Mouse (Mus musculus) naive thymus-derived CD4-positive, alpha-beta T cell, adult 2 months (primary cell): ENCODE data around the gene Syt3.
A peak's percentile ranks its signal among the peaks of the same experiment; 100 is the strongest.

Source experiments
- DNase-seq: peaks from one replicate; pipeline ENCODE4 v3.0.0-alpha.2; 2011; ENCODE audit warnings: low read depth

The Syt3 gene

GRCm38 (mm10) chr7:44405346-44406014, 21.6 kb downstream of the Syt3 start:
- DNase-seq = peak; percentile 97

- no peak for DNase-seq
Observed at GRCm38 (mm10) chr7:44406015-44406355, 22.1 kb downstream of the Syt3 start.

DNA sequence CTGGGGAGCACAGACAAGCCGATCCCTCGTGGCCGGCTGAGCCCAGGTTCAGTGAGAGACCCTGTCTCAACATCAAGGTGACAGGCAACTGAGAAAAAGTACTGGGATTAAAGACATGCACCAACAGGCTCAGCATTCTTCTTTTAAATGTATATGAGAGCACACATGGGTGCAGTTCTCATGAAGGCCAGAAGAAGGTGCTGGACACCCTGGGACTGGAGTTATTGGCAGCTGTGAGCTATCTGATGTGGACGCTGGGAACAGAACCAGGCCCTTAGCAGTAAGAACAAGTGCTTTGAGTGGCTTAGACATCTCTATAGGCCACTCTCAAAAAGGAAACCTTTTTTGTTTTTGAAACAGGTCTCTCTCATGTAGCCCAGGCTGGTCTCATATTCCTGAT, 27.2 kb downstream of the Syt3 start:
- DNase-seq = no peak

DNA sequence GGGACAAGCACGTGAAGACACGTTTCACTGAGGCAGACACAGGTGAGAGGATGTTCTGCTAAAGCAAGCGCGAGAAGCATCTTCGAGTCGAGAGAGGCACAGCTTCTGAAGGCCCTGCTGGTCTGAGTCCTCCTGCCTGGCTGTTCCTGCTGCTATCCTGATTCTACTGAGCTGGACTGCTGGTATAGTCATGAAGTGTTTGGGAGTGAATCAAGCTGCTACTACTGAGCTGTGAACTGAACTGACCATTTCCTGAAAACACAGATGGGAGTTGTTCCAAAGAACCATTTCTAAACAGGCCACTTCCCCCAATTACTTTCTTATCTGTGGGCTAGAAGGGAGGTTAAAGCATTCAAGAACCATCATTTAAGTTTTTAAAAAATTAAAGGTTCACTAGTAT, 29.4 kb downstream of the Syt3 start:
- no peak for DNase-seq

DNA sequence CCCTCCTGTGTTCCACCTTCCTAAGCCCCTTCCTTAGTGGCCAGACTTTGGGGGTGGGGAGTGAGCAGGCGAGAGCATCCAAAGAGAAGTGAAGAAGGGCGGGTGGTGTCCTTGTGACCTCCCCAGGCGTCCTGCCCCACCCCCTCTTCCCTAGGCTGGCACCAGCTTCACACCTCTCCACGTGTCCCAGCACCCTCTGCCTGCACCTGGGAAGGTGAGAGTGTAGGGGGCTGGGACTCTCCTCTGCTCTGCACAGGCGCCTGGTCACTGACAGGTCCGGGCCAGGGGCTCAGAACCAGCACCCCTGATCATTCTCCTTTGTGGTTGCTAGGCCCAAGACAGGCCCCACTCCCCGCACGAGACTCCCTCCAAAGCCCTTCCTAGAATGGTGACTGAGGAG, 43.8 kb downstream of the Syt3 start:
- no peak for DNase-seq

DNA sequence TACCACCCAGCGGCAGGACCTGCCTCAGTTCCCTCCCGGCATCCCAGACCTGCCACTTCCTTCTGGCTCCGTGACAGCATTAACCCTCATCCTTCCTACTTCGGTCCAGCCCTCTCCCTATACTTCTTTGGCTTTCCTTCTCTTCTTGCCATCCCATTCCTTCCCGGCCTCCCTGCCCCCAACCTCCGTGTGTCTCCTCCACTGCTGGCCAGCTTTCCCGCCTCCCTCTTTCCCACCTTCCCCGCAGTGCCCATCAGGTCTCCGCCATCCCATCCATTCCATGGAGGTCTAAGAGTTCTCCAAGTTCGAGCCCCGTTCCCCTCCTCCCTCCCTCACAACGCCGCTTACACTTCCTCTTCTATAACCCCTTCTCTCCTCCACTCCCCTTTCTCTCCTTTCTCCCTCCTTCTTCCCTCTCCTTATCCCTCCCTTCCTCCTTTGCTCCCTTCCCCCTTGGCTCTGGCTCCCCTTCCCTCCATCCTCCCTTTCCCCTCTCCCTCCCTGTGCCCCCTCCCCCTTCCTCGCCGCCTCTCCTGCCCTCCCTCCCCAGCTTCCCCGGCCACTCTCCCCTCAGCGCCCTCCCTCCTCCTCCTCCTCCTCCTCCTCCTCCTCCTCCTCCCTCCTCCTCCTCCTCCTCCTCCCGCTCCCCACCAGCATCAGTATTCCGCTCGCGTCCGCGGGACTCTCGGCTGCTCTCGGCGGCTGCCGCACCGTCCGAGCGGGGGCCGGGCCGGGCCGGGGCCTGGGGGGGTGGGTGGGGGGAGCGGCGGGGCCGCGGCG, 44.5 kb downstream of the Syt3 start:
- no peak for DNase-seq

- DNase-seq = no peak
Observed at GRCm38 (mm10) chr7:44428968-44429521, 45.1 kb downstream of the Syt3 start, which contains the start of gene Lrrc4b. Lrrc4b (plus strand) TSS chr7:44429018.

- no peak for DNase-seq
Observed at GRCm38 (mm10) chr7:44429534-44430488, 45.9 kb downstream of the Syt3 start.

DNA sequence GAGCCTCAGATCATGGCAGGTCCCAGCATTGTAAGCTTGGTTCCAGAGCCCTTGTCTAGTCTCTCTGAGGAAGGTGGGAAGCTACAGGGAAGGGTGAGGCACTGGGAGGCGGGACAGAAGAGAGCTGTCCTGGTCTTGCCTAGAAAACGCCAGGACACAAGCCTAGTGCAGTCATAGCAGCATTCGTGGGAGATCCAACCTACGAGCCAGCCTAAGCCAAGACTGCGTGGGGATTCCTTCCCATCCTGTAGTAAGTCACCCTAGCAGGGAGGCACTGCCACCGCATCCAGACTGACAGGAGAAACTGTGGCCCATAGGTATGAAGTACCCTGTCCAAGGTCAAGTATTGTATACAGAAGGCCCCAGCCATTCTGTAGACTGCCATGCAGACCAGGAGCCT, 48.6 kb downstream of the Syt3 start:
- DNase-seq = no peak

DNA sequence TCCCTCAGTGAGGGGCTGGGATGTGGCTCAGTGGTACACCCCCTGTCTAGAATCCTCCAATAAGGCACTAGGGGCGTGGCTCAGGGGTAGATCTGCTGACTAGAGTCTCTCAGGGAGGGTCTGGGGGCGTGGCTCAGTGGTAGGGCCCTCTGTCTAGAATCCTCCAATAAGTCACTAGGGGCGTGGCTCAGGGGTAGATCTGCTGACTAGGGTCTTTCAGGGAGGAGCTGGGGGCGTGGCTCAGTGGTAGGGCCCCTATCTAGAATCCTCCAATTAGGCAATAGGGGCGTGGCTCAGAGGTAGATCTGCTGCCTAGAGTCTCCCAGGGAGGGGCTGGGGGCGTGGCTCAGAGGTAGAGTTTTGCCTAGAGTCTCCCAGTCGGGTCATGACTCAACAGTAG, 49.5 kb downstream of the Syt3 start:
- DNase-seq = no peak

- no peak for DNase-seq
Observed at GRCm38 (mm10) chr7:44434089-44434488, 50.2 kb downstream of the Syt3 start.

DNA sequence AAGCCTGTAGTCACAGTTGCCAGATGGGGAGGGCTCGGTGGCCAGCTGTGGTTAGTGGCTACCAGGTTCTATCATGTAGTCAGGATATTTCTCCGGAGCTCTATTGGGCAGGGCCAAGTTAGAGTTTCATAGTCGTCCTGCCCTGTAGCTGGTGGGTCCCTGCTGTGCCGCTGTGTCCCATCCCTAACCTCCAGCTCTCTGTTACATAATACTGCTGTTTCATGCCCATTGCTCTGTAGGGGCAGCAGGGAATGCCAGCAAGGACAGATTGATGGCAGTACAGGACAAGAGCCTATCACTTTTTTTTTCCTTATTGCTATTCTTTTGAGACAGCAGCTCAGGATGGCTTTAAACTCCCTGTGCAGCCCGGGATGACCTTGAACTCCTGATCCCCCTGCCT, 51.9 kb downstream of the Syt3 start:
- DNase-seq = no peak

DNA sequence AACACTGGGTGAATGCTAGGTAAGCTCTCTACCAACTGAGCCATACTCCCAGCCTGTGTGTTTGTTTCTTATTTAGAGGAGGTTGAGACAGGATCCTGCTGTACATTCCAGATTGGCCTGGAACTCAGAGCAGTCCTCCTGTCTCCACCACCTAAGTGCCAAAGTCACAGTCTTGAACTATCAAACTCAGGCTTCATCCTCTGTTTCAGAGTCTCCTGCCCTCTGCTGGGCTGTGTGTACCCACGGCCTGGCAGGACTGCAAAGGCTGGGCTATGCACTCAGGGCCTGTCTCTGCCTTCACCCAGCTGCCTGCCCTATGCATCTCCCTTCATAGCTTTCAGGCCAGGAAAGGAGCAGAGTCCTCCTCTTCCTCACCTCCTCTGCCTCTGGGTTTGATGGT, 52.4 kb downstream of the Syt3 start:
- DNase-seq = no peak

GRCm38 (mm10) chr7:44437188-44437587, 53.3 kb downstream of the Syt3 start:
- DNase-seq = no peak

GRCm38 (mm10) chr7:44437933-44438332, 54.0 kb downstream of the Syt3 start:
- no peak for DNase-seq

DNA sequence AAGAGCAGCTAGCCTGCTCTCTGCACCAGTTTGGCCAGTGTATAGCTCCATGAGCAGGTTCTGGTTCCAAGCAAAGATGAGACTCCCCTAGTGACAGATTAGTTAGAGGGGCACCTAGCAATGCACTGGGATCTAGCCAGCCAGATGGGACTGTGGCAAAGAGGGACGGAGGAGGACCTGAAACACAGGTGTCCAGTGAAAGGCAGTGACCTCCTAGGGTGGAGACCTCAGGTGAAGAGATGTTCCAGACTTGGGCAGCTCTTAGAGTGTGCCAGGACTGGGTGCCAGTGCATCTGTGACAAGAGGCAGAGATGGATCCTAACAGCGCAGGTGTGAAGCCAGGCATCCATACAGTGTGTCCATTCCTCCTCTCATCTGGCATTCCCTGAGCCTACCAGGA, 55.8 kb downstream of the Syt3 start:
- DNase-seq = no peak

DNA sequence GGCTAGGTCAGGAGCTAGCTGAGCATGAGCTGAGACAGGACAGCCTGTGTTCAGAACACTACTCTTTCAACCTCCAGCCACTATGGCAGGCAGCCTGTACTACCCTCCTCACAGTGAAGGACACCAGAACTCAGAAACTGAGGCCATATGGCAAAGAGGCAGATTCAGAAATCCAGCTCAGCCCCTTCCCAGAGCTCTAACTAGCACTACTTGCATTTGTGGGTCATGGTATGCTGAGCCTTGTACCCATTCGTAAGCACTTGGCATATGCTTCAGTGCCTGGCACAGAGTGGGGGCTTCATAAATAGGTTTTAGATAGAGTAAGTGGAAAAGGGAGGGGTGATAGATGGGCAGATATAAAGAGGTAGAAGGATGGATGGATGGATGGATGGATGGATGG, 56.6 kb downstream of the Syt3 start:
- no peak for DNase-seq

DNA sequence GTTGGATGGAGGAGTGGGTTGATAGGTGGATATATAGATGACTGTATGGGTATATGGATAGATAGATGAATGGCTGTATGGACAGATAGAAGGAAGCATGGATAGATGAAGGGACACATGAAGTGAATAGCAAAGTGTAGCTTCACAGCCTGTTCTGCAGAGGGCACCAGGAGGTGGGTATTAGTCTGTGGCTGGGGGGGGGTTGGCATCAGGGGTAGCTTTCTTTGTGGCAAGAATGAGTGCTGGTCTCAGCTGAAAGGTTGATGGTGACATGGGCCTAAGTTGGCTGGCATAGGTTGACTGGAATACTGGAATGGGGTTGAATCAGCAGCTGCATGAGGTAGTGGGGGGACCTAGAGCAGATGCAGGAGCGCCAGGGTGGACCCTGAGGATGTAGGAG, 57.3 kb downstream of the Syt3 start:
- no peak for DNase-seq

- no peak for DNase-seq
Observed at GRCm38 (mm10) chr7:44441648-44442109, 57.8 kb downstream of the Syt3 start.

DNA sequence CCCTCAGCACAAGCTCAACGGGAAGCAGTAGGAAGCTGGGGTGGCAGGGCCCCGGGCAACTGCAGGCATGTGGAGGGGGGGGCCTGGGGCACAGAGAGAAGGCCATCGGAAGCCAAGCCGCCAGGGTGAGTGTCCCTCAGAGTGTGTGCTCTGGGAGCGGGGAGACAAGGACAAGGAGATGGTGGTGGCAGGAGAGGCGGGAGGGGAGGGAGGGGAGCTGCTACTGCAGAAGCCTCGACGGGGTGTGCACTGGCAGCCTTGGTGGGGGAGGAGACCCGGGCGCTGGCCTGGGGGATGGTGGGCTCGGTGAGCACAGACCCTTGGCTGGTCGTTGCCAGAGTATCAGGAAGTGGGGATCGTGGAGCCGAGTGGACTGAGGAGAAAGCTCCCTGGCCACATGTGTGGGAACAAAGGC, 58.5 kb downstream of the Syt3 start:
- DNase-seq = no peak

GRCm38 (mm10) chr7:44443268-44444173, 59.6 kb downstream of the Syt3 start:
- no peak for DNase-seq
